Mouse (Mus musculus) testis, adult 2 months (tissue): Measurements from ENCODE around the gene Desi1.

ENCODE experiments used
- CTCF ChIP-seq: fragments of 200-500 bp; IDR thresholded peaks from 2 replicates; pipeline ENCODE4 v1.5.1; 2012; ENCODE audit warnings: low read depth, mild to moderate bottlenecking, inconsistent platforms, low read length, moderate library complexity; ENCODE audit not compliant: control insufficient read depth, insufficient read depth, insufficient replicate concordance
- POLR2A ChIP-seq: fragments of 200-500 bp; IDR thresholded peaks from 2 replicates; pipeline ENCODE4 v1.6.1; 2012; ENCODE audit warnings: low read depth, mild to moderate bottlenecking, inconsistent platforms, low read length, moderate library complexity; ENCODE audit not compliant: control insufficient read depth

DNA sequence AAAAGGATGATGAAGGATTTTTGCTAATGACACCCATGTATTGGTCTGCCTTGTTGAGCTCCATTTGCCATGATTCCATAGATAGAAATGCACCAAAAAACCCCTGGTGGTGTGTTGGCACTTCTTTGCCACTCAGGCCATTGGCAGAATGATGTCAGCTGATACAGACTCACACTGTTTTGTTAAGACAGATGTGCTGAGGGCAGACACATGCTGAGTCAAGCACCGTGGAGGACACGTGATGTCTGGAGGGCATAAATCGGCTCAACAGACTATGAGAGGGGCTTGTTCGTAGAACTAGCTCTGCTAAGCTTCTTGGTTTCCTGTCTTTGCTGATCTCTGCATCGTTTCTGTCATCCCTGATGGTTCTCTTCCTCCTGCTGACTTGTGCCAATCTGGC is 18.9 kb upstream of the Desi1 start:
- no peak for TF ChIP-seq POLR2A
- TF ChIP-seq CTCF: no peak
